Mouse (Mus musculus) CH12.LX (cell line): ENCODE data around the gene Gpr146. TPM values are rescaled to one million over a fixed set of nuclear protein-coding genes. Genes with fewer than 3 reads are reported as not detected.
A peak's percentile ranks its signal among the peaks of the same experiment; 100 is the strongest.

Experiments used
- DNase-seq: peaks from one replicate; pipeline ENCODE4 v3.0.0-alpha.2; 2013; ENCODE audit errors: extremely low read depth
- H3K27ac ChIP-seq: 2 replicates; pipeline ENCODE4 v1.5.1; 2012; ENCODE audit warnings: low read depth, mild to moderate bottlenecking, control low read depth, moderate library complexity; ENCODE audit not compliant: insufficient read depth
- H3K27me3 ChIP-seq: replicated peaks from 2 replicates; pipeline ENCODE3; 2012; ENCODE audit warnings: inconsistent platforms
- H3K36me3 ChIP-seq, 2 experiments: replicated peaks in 1 of 2; 2 replicates each; pipeline versions ENCODE3 to v1.6.1; 2012; ENCODE audit warnings: inconsistent platforms in 1 of 2, low read length in 1 of 2, mild to moderate bottlenecking in 1 of 2, mixed read lengths in 1 of 2, moderate library complexity in 1 of 2; ENCODE audit not compliant: control insufficient read depth in 1 of 2, insufficient read depth in 1 of 2
- H3K4me1 ChIP-seq, 2 experiments: 2 replicates each; pipeline ENCODE4 v1.6.1; 2012; ENCODE audit warnings: inconsistent platforms in 1 of 2, moderate library complexity in 1 of 2; ENCODE audit not compliant: insufficient read depth in 2 of 2, control insufficient read depth in 1 of 2
- H3K4me2 ChIP-seq: 2 replicates; pipeline ENCODE4 v1.6.1; 2012; ENCODE audit warnings: low read depth, mild to moderate bottlenecking, control low read depth; ENCODE audit not compliant: poor library complexity, insufficient read depth, severe bottlenecking
- H3K4me3 ChIP-seq, 3 experiments: fragments of 150-350 bp in 1 of 3; sonication (generic) in 1 of 3; replicated peaks in 1 of 3; 2 replicates each; pipeline versions ENCODE3 to v1.5.1; 2011 to 2012; ENCODE audit warnings: low read depth in 2 of 3, low read length in 2 of 3, mild to moderate bottlenecking in 2 of 3, moderate library complexity in 2 of 3, control low read depth in 1 of 3, improper control_type of control experiment in 1 of 3, inconsistent platforms in 1 of 3, mixed read lengths in 1 of 3; ENCODE audit not compliant: poor library complexity in 1 of 3
- H3K79me2 ChIP-seq: replicated peaks from 2 replicates; pipeline ENCODE4 v1.6.1; 2012; ENCODE audit warnings: mild to moderate bottlenecking, moderate library complexity; ENCODE audit not compliant: control insufficient read depth, poor library complexity, insufficient read depth, severe bottlenecking; ENCODE audit errors: extremely low read depth
- H3K9ac ChIP-seq: 2 replicates; pipeline ENCODE4 v1.6.1; 2012; ENCODE audit warnings: low read depth, mild to moderate bottlenecking, control low read depth, moderate library complexity; ENCODE audit not compliant: insufficient read depth
- H3K9me3 ChIP-seq: replicated peaks from 2 replicates; pipeline ENCODE3; 2012; ENCODE audit warnings: low read length, inconsistent platforms, mixed read lengths
- BHLHE40 ChIP-seq: IDR thresholded peaks from 2 replicates; pipeline ENCODE4 v1.6.1; 2011; ENCODE audit warnings: mild to moderate bottlenecking, low read depth, low read length, improper control_type of control experiment
- CHD2 ChIP-seq: IDR thresholded peaks from 2 replicates; pipeline ENCODE4 v1.6.1; 2011; ENCODE audit warnings: low read length, improper control_type of control experiment
- E2F4 ChIP-seq: IDR thresholded peaks from 2 replicates; pipeline ENCODE4 v1.6.1; 2011; ENCODE audit warnings: low read depth, low read length, improper control_type of control experiment; ENCODE audit not compliant: insufficient replicate concordance
- GABPA ChIP-seq: IDR thresholded peaks from 2 replicates; pipeline ENCODE4 v1.6.1; 2012; ENCODE audit warnings: low read depth, low read length, improper control_type of control experiment, inconsistent platforms; ENCODE audit not compliant: insufficient replicate concordance
- JUN ChIP-seq: IDR thresholded peaks from 2 replicates; pipeline ENCODE4 v1.6.1; 2011; ENCODE audit warnings: low read depth, mild to moderate bottlenecking, low read length, improper control_type of control experiment, moderate library complexity; ENCODE audit not compliant: insufficient read depth
- JUND ChIP-seq: conservative IDR thresholded peaks from 2 replicates; pipeline ENCODE4 v1.6.1; 2011; ENCODE audit warnings: low read depth, low read length, improper control_type of control experiment
- KAT2A ChIP-seq: IDR thresholded peaks from 2 replicates; pipeline ENCODE4 v1.6.1; 2012; ENCODE audit warnings: low read length, improper control_type of control experiment, inconsistent platforms; ENCODE audit not compliant: insufficient replicate concordance
- MAX ChIP-seq: IDR thresholded peaks from 2 replicates; pipeline ENCODE4 v1.6.1; 2011; ENCODE audit warnings: low read length, improper control_type of control experiment
- PAX5 ChIP-seq: IDR thresholded peaks from 2 replicates; pipeline ENCODE4 v1.6.1; 2012; ENCODE audit warnings: low read length, inconsistent platforms, mixed read lengths
- RAD21 ChIP-seq: IDR thresholded peaks from 2 replicates; pipeline ENCODE4 v1.6.1; 2011; ENCODE audit warnings: low read depth, mild to moderate bottlenecking, low read length, improper control_type of control experiment, moderate library complexity
- SMC3 ChIP-seq: IDR thresholded peaks from 2 replicates; pipeline ENCODE4 v1.6.1; 2011; ENCODE audit warnings: low read depth, low read length, improper control_type of control experiment
- TBP ChIP-seq: conservative IDR thresholded peaks from 2 replicates; pipeline ENCODE4 v1.6.1; 2011; ENCODE audit warnings: low read depth, low read length, improper control_type of control experiment
- UBTF ChIP-seq: IDR thresholded peaks from 2 replicates; pipeline ENCODE4 v1.6.1; 2012; ENCODE audit warnings: low read depth, mild to moderate bottlenecking, inconsistent platforms, low read length, improper control_type of control experiment, moderate library complexity
- USF2 ChIP-seq: conservative IDR thresholded peaks from 2 replicates; pipeline ENCODE4 v1.6.1; 2011; ENCODE audit warnings: low read depth, low read length, improper control_type of control experiment
- ZKSCAN1 ChIP-seq: IDR thresholded peaks from 2 replicates; pipeline ENCODE4 v1.6.1; 2012; ENCODE audit warnings: low read depth, inconsistent platforms, low read length, improper control_type of control experiment, borderline replicate concordance
- ZMIZ1 ChIP-seq: IDR thresholded peaks from 2 replicates; pipeline ENCODE4 v1.6.1; 2012; ENCODE audit warnings: low read depth, mild to moderate bottlenecking, inconsistent platforms, low read length, improper control_type of control experiment
- dilution Hi-C: fragments of 300-500 bp; cut with MboI; formaldehyde crosslinking; loops from 2 replicates; pipeline ENCODE4 v1.14.3; 2020; ENCODE audit warnings: low sequenced_read_pairs; ENCODE audit not compliant: extremely low pct_unique_long_range_greater_than_20kb, extremely low pct_ligation_motif_present
- in situ Hi-C: fragments of 300-500 bp; cut with MboI; formaldehyde crosslinking; loops from 3 replicates; pipeline ENCODE4 v1.14.3; 2019; ENCODE audit warnings: low sequenced_read_pairs, low pct_ligation_motif_present, low pct_unique_long_range_greater_than_20kb, mixed read lengths
- polyA plus RNA-seq: library from polyadenylated mRNA; unstranded; fragments of >175 nt; gene quantifications from 2 replicates; pipeline ENCODE4 v1.2.1, GENCODE M21; 2012; ENCODE audit warnings: low read depth; ENCODE audit not compliant: insufficient read length
- total RNA-seq, 2 experiments: library from RNA; depleted of rRNA; stranded (reverse); fragments of 300-350 nt in 1 of 2; fragments of >200 nt in 1 of 2; gene quantifications; 2 replicates each; pipeline ENCODE4 v1.2.3; 2012 to 2014

The Gpr146 gene
- total and polyA plus RNA-seq, 3 experiments, result 0.13 TPM; not detected in 2

GRCm38 (mm10) chr5:139349713-139350112 is 27.8 kb upstream of the Gpr146 start:
- no peak for DNase-seq
- Histone ChIP-seq H3K9ac (no peak overlapping the region), H3K4me2 (no peak overlapping the region), H3K27ac (no peak overlapping the region), H3K27me3 (peaks cover 12% of the 10 kb centered on the region), H3K4me3 (no peak overlapping the region)
- dilution Hi-C loops, result no loop called here
- in situ Hi-C loops, result loop anchor here (25.0 kb wide), 1 partner anchor 113 kb away; the partner anchor contains the start of gene 3110082I17Rik
- TF ChIP-seq RAD21, result no peak
- TF ChIP-seq KAT2A, result no peak
- no peak for TF ChIP-seq ZMIZ1
- no peak for TF ChIP-seq E2F4
- TF ChIP-seq CHD2, result no peak
- no peak for TF ChIP-seq USF2
- TF ChIP-seq JUND, result no peak
- TF ChIP-seq UBTF, result no peak
- no peak for TF ChIP-seq TBP
- no peak for TF ChIP-seq JUN
- no peak for TF ChIP-seq PAX5
- TF ChIP-seq SMC3, result no peak
- no peak for TF ChIP-seq MAX
- TF ChIP-seq GABPA, result no peak
- TF ChIP-seq ZKSCAN1, result no peak
- TF ChIP-seq, all 38 proteins: peak for 0
- Histone ChIP-seq H3K36me3 (no peaks in the 10 kb centered on the region), H3K79me2 (no peaks in the 10 kb centered on the region), H3K4me1 (peaks cover 18 to 32% of the 10 kb centered on the region in 2 experiments), H3K9me3 (no peaks in the 10 kb centered on the region)

GRCm38 (mm10) chr5:139351134-139351533 is 26.4 kb upstream of the Gpr146 start, which contains the start of gene Cox19:
Cox19 (minus strand) TSS chr5:139351418.
- Histone ChIP-seq H3K27me3 (peaks cover 8% of the 10 kb centered on the region), H3K9ac (no peak within 1 kb of the TSS), H3K79me2 (no peaks in the 10 kb centered on the region), H3K4me1 (peaks cover 18 to 26% of the 10 kb centered on the region in 2 experiments), H3K9me3 (no peaks in the 10 kb centered on the region), H3K4me2 (peak within 1 kb of the TSS; percentile 27; the same call in 1 of the 2 replicates), H3K4me3 (no peak within 1 kb of the TSS), H3K27ac (no peak within 1 kb of the TSS), H3K36me3 (no peaks in the 10 kb centered on the region)
- dilution Hi-C loops (no loop called here), in situ Hi-C loops (loop anchor here (25.0 kb wide), 1 partner anchor 111 kb away; the partner anchor contains the start of gene 3110082I17Rik)
- TF ChIP-seq E2F4, result no peak
- no peak for TF ChIP-seq BHLHE40
- no peak for TF ChIP-seq TBP
- DNase-seq, result peak; percentile 74
